Mouse (Mus musculus): Measurements from ENCODE around the gene Art3.

Art3 gene

DNA sequence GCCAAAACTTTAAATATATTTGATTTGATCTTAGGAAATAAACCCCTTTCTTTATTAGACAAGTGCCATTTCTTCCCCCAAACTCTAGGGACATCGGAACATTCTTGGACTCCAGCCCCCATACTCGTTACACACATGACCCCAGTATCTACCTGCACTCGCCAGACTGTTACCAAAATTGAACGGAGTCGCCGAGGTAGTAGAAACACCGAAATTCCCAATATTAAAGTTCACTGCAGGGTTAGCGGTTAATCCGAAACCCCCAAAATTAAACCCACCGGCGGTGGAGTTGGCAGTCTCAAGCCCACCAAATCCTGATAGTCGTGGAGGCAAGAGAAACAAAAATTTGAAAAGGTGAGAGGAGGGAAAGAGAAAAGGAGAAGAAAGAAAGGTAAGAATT is 102.4 kb downstream of the Art3 start:
- DNase-seq, result peak; percentile 24

GRCm38 (mm10) chr5:92434571-92434985 is 103.0 kb downstream of the Art3 start:
- no peak for DNase-seq

DNA sequence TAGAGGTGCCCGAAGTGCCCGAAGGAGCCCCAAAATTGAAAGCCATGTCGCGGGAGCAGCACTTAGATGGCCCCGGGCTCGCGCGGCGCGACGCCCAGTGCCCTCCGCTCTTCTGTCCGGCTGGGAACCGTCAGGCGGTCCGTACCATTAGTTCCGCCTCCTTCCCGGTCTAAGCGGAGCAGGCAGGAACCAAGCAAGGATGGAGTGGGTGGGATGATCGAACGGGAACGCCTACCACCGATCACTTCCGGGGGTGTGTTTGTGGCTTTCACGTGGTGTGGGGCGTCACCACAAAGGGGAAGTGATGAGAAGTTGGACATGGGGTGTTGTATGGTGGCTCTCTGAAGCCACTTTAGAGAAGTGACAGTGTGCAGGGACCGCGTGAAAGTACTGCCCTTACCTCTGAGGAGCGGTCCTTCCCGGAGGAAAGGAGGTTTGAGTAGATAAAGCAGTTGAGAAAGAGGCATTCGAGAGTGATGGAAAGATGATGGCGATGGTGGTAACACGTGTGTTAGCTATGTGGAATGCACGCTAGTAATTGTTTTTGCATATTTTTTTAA is 103.5 kb downstream of the Art3 start, which contains the start of gene Nup54:
Nup54 (minus strand) TSS at position 195 of the 560 bp plus-strand sequence.
- peak; percentile 98 for DNase-seq

DNA sequence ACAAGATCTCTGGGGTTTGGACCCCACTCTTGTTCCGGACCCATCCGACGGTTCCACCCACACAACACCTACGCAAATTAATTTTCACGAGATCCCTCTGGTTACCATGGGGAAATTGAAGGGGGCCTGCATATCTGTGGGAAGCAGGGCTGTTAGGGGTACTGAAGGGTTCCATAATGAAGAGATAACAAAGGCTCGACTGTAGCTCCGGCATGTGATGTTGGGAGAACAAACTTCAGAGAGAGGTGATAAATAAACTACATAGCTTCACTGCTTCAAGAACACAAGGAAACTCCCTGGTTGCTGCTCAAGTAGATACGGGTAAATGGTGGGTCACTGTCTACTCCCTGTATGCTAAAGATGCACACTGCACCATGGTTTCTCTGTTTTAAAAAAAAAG is 106.9 kb downstream of the Art3 start:
- no peak for DNase-seq

- no peak for DNase-seq
Measured at GRCm38 (mm10) chr5:92441494-92441893, 109.9 kb downstream of the Art3 start.

DNA sequence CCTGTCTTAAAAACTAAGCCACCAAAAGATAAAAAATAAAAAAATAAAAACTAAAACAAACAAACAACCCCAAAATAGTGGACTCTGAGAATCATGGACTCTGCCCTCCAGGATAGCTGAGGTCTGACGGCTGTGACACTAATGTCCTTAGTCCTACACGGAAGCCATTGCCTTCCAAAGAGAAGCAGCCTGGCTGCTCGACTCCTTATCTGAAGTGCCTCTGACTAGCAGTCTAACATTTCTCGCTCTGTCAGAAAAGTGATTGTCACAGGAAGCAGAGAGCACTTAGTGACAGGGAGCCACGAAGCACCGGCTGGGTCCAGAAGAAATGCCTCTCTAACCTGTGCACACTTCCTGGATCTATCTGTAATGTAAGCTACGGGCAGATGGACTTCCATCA is 111.3 kb downstream of the Art3 start:
- no peak for DNase-seq

DNA sequence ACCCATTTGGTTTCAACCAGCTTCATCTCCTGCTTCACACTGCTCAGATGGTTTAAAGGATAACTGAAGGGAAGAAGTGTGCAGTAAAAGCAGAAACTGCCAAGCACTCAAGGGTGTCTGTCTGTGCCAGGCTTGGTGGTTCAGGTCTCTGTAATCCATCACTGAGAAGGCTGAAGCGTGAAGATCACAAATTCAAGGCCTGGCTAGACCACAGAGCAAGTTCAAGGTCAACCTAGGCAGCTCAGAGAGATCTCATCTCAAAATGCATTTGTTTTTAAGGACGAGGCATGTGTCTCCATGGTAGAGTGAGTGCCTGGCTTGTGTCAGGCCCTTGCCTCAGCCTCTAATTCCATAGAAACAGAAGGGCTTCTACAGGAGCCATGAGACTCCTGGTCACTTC is 113.4 kb downstream of the Art3 start:
- no peak for DNase-seq

DNA sequence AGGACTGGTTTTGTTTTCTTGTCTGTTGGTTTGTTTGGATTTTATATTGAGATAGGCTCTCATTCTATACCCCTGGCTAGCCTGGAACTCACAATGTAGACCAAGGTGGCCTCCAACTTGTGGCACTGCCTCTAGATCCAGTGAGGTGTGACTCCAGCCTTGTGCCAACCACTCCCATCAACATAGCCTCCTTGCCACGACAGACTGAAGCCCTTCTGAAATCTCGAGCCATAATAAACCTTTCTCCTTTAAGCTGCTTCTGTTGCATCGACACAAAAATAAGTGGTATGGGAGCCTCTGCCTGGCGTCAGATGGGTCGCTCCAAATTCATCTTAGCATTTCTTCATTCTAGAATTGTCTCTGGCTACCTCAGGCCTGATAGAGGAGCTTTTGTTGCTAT is 115.1 kb downstream of the Art3 start:
- no peak for DNase-seq

DNA sequence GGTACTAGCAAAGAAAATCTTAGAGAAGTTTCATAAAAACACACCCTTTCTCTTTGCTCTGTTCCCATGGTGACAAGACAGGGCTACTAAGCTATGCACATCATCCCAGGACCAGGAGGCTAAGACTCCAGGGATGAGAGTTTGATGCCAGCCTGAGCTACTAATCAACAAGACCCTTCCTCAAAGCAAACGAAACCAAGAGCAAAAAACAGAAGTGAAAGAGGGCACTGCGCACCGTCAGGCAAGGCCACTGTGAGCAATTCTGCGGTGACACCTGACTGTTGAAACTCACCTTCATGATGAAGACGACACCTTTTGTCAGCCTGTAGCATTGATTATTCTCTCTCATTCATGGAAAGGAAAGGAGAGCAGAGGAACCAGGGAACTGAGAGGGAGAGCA is 121.2 kb downstream of the Art3 start:
- no peak for DNase-seq

GRCm38 (mm10) chr5:92457410-92457809 is 125.8 kb downstream of the Art3 start:
- DNase-seq, result no peak

DNA sequence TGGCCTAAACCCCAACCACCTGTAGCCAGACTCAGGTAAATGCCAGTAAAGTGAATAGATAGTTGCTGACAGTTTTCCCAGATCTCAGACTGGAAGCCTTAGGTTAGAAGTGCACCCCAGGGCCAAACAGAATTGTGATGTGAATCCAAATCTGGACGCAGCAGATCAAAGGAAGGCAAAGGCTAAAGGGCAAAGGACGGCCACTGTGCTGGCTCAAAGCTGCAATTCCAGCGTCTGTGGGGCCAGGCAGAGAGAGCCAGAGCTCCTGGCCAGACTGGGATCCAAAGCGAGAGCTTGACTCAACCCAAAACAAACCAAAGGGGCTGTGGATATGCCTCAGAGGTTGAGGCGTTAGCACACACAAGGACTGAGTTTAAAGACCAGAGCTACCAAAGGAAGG is 127.1 kb downstream of the Art3 start:
- no peak for DNase-seq

DNA sequence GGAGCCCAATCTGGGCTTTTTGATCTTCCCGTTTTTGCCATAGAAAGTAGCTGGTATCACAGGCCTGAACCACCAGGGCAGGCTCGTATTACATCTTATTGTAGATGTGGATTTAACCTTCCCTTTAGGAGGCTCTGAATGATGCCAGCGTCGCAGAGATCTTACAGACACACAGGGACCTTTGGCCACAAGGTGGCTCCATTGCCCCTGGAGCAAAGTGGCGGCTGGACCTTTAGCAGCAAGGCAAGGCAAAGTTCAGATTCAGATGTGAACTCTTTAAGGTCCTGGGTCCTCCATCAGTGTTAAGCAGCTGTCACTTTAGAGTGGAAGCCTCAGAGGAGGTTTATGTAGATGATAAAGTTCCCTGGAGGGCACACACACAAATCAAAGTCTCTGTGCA is 129.7 kb downstream of the Art3 start:
- DNase-seq, result peak; percentile 43
